Mouse (Mus musculus) T-helper 2 cell (primary cell): ENCODE results near the gene Olfr1375.
"Not testable (repeated sequence)": the region's sequence is repeated elsewhere in the genome, so short reads cannot be mapped to it uniquely, and the experiment has no call there.

Experiments used
- in situ Hi-C: fragments of 300-600 bp; cut with MboI, MseI; formaldehyde crosslinking; loops from one replicate; pipeline ENCODE4 v1.15.1; 2025; ENCODE audit warnings: high pct_unique_total_duplicates

Olfr1375 gene

GRCm38 (mm10) chr11:51047809-51048208 lies at the start of gene Olfr1375:
TSS of gene Olfr1375 (plus strand) at chr11:51048109.
- in situ Hi-C loops: not testable (repeated sequence)

GRCm38 (mm10) chr11:51003296-51003695 lies 44.6 kb upstream of the Olfr1375 start, which contains the start of gene Olfr51:
TSS of gene Olfr51 (plus strand) at chr11:51003596.
- in situ Hi-C loops: no loop called here

- in situ Hi-C loops: no loop called here
These were observed 36.1 kb upstream of the Olfr1375 start for GRCm38 (mm10) chr11:51011821-51012220.

GRCm38 (mm10) chr11:51013936-51014335 lies 34.0 kb upstream of the Olfr1375 start, which contains the start of gene Olfr54:
TSS of gene Olfr54 (plus strand) at chr11:51014236.
- in situ Hi-C loops: no loop called here

DNA sequence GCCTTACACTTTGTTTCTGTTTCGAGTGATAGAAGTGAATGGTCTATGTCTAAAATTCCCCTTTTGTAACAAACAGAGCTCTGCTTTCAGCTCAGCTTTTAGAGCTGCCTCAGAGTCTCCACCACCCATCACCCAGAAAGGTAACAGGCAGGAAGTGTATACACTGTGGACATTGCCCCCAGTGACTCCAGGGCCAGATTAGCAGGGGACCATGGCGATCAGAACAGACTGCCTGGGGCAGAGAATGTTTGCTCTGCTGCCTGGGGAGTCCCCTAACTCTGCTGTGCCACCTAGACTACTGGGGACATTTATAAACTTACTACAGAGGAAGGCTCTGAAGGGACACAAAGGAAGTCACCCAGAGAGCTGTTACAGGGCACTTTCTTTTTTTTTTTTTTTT lies 31.6 kb upstream of the Olfr1375 start:
- in situ Hi-C loops: no loop called here

GRCm38 (mm10) chr11:51026811-51027210 lies 21.1 kb upstream of the Olfr1375 start:
- in situ Hi-C loops: not testable (repeated sequence)

- in situ Hi-C loops: not testable (repeated sequence)
These were observed 18.5 kb upstream of the Olfr1375 start for GRCm38 (mm10) chr11:51029381-51029780.

DNA sequence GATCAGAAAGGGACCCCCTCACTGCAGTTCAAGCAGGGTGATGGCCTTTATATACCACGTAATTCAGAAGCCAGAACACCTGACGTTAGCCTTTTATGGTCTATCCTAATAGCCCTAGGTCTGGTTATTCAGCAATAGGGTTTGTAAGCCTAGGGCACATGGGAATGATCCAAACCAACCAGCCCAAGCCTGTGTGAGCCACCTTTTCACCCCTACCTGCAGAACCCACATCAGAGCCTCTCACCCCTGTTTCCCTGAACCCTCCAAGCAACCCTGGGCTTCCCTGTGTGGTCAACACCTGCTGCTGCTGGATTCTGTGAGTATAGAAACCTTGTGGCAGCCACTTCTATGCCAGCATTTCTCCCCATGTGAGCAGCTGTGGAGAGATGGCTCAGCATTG lies 17.7 kb upstream of the Olfr1375 start:
- in situ Hi-C loops: loop anchor here (5.0 kb wide), 1 partner anchor 88 kb away; the partner anchor contains the start of gene 4933414I15Rik

DNA sequence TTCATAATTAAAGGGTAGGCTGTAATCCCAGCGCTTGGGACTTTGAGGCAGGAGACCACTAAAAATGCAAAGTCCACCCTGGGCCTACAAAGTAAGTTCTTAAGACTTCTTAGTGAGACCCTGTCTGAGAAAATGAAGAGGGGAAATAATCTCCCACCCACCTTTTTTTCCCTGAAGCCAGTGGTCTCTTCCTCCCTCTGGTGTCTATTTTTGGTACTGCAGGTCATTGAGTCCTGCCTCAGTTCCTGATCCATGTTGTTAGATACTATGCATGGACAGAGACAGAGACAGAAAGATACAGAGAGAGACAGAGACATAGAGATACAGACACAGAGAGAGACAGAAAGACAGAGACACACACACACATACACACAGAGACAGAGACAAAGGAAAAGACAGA lies 15.1 kb upstream of the Olfr1375 start:
- in situ Hi-C loops: loop anchor here (5.0 kb wide), 1 partner anchor 91 kb away; the partner anchor contains the start of gene 4933414I15Rik

DNA sequence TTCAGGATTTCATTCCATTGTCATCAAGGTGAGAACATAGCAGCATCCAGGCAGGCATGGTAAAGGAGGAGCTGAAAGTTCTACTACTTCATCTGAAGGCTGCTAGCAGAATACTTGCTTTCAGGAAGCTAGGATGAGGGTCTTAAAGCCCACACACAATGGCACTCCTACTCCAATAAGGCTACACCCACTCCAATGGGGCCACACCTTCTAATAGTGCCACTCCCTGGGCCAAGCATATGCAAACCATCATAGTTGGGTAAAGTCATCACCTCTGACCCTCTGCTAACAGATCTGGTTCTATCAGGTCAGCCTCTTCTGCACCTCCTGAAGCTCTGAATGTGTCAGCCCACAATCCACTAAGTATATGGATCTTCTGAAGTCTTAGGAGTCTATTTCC lies 13.8 kb upstream of the Olfr1375 start:
- in situ Hi-C loops: loop anchor here (5.0 kb wide), 1 partner anchor 92 kb away; the partner anchor contains the start of gene 4933414I15Rik

DNA sequence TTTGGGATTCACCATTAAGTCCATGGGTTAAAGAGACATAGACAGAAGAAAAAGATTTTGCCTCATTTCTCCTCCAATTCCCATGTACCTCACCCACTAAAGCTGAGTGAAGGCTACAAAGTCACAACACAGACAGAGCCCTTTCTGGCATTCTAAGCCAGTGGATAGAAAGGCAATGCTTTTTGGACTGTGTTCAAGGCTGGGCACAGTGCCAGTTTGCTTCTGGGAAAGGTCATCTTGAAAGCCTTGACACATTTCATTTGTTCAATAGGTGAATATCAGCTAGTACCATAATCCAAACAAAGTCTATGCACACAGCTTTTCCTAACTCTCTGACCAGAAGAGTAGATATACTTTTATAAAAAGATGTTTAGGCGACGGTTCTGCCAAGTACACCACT lies 12.0 kb upstream of the Olfr1375 start:
- in situ Hi-C loops: no loop called here

GRCm38 (mm10) chr11:51044776-51045175 lies 3.1 kb upstream of the Olfr1375 start:
- in situ Hi-C loops: not testable (repeated sequence)

GRCm38 (mm10) chr11:51051678-51052077 lies 3.8 kb downstream of the Olfr1375 start:
- in situ Hi-C loops: no loop called here

- in situ Hi-C loops: no loop called here
These were observed 5.3 kb downstream of the Olfr1375 start for GRCm38 (mm10) chr11:51053230-51053629.

- in situ Hi-C loops: no loop called here
These were observed 11.3 kb downstream of the Olfr1375 start, which contains the start of gene Zfp354a for GRCm38 (mm10) chr11:51059151-51059571. TSS of gene Zfp354a (plus strand) at chr11:51059257.

GRCm38 (mm10) chr11:51059640-51060039 lies 11.7 kb downstream of the Olfr1375 start:
- in situ Hi-C loops: no loop called here

GRCm38 (mm10) chr11:51060981-51061380 lies 13.1 kb downstream of the Olfr1375 start:
- in situ Hi-C loops: no loop called here

DNA sequence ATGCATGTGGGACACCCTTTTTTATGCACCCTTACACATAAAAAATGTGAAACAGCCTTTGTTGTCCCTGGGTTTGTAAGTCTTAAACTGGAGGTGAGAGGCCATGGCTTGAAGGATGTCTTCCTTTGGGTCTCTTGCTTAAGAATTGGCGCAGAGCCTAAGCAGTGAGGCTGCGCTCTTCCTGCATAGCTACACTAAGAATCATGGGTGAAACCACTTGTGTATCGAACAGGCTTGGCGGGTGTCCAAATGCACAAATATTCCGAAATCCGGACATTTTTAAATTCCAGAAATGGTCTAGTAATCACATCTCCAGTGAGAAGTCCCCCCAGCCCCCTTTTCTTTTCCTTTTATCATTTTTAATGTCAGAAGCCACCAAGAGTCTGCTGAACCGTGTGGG lies 15.4 kb downstream of the Olfr1375 start:
- in situ Hi-C loops: no loop called here

DNA sequence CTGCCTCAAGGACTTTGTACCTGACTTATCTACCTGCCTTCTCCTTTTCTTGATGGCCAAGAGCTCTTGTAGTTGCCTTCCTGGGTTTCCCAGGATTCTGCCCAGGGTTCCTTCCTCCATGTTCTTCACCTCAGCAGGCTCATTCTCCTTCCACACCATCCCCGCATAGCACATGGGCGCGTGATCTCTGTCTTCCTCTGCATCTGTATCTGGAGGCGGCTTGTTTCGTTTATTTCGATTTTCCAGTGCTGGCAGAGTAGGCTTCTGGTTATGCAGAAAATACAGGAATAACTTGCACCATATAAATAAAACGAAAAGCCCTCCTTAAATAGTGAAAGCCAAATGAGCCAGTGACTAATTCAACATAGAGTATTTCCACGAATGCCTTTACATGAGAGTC lies 15.9 kb downstream of the Olfr1375 start:
- in situ Hi-C loops: no loop called here

DNA sequence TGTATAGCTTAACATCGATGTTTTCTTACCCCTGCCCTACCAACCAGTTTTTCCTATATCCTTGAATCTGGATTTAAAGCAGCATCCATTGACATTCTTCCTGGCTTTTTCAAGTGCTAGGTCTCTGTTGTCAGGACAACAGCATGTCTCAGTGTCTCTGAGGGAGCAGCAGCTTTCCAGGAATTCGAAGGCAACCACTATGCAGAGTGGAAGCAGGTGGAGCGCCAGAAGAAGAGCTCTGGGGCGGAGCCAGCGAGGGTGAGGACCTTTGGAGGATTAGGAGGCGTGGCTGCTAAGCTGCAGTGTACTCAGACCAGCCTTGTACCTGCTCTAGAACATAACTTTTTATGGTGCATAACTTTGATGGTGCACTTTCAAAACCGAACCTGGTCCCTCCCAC lies 36.6 kb downstream of the Olfr1375 start:
- in situ Hi-C loops: no loop called here

GRCm38 (mm10) chr11:51085269-51085668 lies 37.4 kb downstream of the Olfr1375 start:
- in situ Hi-C loops: no loop called here
